Mouse (Mus musculus) forebrain, embryonic 14.5 days (tissue): ENCODE results near the gene Ung. TPM values are rescaled to one million over a fixed set of nuclear protein-coding genes. Genes with fewer than 3 reads are reported as not detected.

Source experiments
- ATAC-seq: fragments of 200-750 bp; cut with Nextera tagmentation; 2 replicates; pipeline ENCODE4 v1.8.0; 2017; ENCODE audit warnings: mild to moderate bottlenecking, moderate library complexity
- DNase-seq: peaks from one replicate; pipeline ENCODE4 v3.0.0-alpha.2; 2015; ENCODE audit warnings: low spot score
- H3K27ac ChIP-seq: fragments of 300-500 bp; sonication (generic); 2 replicates; pipeline ENCODE4 v1.5.1; 2014; ENCODE audit warnings: low read depth, mild to moderate bottlenecking, control low read depth, low read length, moderate library complexity
- H3K27me3 ChIP-seq: fragments of 300-500 bp; sonication (generic); replicated peaks from 2 replicates; pipeline ENCODE4 v1.6.1; 2014; ENCODE audit warnings: low read length, control low read depth, mixed read lengths; ENCODE audit not compliant: control insufficient read depth, insufficient read depth
- H3K36me3 ChIP-seq: fragments of 300-500 bp; sonication (generic); 2 replicates; pipeline ENCODE4 v1.6.1; 2014; ENCODE audit warnings: low read length, control low read depth; ENCODE audit not compliant: control insufficient read depth, insufficient read depth
- H3K4me1 ChIP-seq: fragments of 300-500 bp; sonication (generic); 2 replicates; pipeline ENCODE4 v1.6.1; 2014; ENCODE audit warnings: antibody characterized with exemption, low read length, control low read depth; ENCODE audit not compliant: control insufficient read depth, insufficient read depth
- H3K4me2 ChIP-seq: fragments of 300-500 bp; sonication (generic); 2 replicates; pipeline ENCODE4 v1.6.1; 2014; ENCODE audit warnings: mild to moderate bottlenecking, control low read depth, low read length
- H3K4me3 ChIP-seq: fragments of 300-500 bp; sonication (generic); 2 replicates; pipeline ENCODE4 v1.5.1; 2014; ENCODE audit warnings: low read depth, low read length, control low read depth
- H3K9ac ChIP-seq: fragments of 300-500 bp; sonication (generic); 2 replicates; pipeline ENCODE4 v1.6.1; 2014; ENCODE audit warnings: mild to moderate bottlenecking, low read length, control low read depth, moderate library complexity
- H3K9me3 ChIP-seq: fragments of 300-500 bp; sonication (generic); replicated peaks from 2 replicates; pipeline ENCODE4 v1.6.1; 2016; ENCODE audit warnings: low read length, control low read depth, mixed read lengths; ENCODE audit not compliant: control insufficient read depth
- WGBS: fragments of 180-500 bp; shearing (Covaris S2); extraction: QIAGEN DNeasy Blood & Tissue Kit; methylation state at CpG from one replicate; pipeline ENCODE4 v1.1.7; 2014; 5-methylcytosine and 5-hydroxymethylcytosine counted together
- polyA plus RNA-seq: library from polyadenylated mRNA; unstranded; fragments of >200 nt; fragmentation: Nextera tagmentation; extraction: Ambion mirVana; gene quantifications from 2 replicates; pipeline ENCODE4 v1.2.1, GENCODE M21; 2014

Ung gene
- polyA plus RNA-seq, 1 experiment from 2014 or later: 13.3 TPM

DNA sequence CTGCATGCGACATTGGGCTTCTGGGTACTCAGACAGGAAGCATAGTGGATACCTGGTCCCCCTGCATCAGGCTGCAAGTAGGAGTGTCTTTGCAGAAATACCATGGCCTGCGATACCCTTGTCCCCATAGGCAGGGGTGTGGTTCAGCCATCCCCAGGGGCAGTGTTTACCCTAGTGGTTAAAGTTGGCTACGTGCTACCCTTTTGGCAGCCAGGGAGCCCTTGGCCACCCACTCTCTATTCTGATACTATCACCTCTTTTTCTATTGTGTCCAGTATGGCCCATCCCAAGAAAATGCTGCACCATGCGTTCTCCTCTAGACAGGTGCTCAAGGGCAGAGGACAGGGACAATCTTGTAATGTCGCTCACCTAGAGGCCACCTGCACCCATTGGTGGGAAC, 24.6 kb downstream of the Ung start:
- 88% methylated on average over 5 of the region's 5 CpGs for WGBS
- H3K4me3 ChIP-seq: no peak overlapping the region
- no peak overlapping the region for H3K9ac ChIP-seq
- no peak overlapping the region for H3K27ac ChIP-seq
- no peak overlapping the region for H3K4me2 ChIP-seq
- H3K36me3 ChIP-seq: no peaks in the 10 kb centered on the region
- ATAC-seq (no peak), DNase-seq (no peak)
- H3K27me3 ChIP-seq: no peaks in the 10 kb centered on the region
- H3K4me1 ChIP-seq: no peaks in the 10 kb centered on the region
- H3K9me3 ChIP-seq: no peaks in the 10 kb centered on the region

DNA sequence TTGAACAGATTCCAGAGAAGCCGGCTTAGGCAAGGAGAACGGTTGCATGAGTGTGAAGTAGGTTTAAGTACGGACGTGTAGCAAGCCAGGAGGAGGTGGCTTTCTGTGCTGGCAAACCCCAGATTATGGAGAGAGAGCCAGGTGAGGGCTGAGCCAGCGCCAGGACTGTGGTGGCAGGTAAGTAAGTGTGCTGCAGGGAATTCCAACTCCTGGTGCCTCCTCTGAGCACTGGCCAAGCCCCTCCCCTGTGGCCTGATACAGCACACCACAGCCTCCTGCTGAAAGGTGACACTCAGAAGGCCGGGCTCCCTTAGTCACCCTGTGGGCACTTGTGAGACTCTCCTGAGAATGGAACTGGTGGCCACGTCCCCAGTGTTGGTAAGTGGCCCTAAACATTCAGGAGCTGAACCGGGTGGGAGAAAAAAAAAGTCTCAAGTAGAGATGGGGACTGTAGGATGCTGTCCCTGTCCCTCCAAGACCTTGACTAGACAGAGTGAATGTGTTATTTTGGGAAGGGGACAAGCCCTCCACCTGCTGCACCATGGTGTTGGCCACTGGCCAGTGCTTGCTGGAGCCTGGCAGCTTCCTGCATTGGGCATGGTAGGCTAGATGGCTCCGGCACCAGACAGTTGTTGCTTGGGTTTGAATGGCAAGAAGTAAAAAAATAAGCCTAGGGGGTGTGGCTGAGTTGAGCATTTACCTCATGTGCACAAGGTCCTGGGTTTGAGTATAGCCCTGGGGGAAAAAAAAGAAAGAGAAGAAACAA, 25.2 kb downstream of the Ung start:
- WGBS: 63% methylated on average over 9 of the region's 9 CpGs
- Histone ChIP-seq H3K4me1 (no peaks in the 10 kb centered on the region), H3K9me3 (no peaks in the 10 kb centered on the region), H3K27ac (no peak overlapping the region), H3K4me2 (no peak overlapping the region), H3K4me3 (no peak overlapping the region), H3K9ac (no peak overlapping the region), H3K27me3 (no peaks in the 10 kb centered on the region), H3K36me3 (no peaks in the 10 kb centered on the region)
- DNase-seq: no peak
- ATAC-seq: no peak

DNA sequence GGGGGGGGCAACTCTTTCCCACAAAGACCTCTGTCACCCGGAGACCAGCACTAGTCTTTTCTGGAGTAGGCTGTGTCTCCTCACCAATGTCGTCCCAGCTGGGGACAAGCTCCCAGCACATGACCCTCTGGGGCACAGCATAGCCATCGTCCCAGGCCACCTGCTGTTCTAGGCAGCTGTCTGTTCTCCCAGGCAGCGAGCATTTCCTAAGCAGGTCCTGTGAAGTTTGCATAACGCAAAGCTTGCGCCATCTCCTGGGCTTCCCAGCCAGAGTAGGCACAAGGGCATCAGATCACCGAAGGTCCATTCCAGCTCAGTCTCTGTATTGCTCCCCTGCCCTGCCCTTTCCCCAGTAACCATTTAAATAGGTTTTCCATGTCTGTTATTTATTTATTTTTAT, 27.1 kb downstream of the Ung start:
- no peak overlapping the region for H3K4me2 ChIP-seq
- no peak overlapping the region for H3K4me3 ChIP-seq
- no peaks in the 10 kb centered on the region for H3K27me3 ChIP-seq
- no peak overlapping the region for H3K9ac ChIP-seq
- ATAC-seq: no peak
- H3K36me3 ChIP-seq: no peaks in the 10 kb centered on the region
- WGBS: 55% methylated on average over 7 of the region's 7 CpGs
- H3K27ac ChIP-seq: no peak overlapping the region
- H3K4me1 ChIP-seq: no peaks in the 10 kb centered on the region
- no peaks in the 10 kb centered on the region for H3K9me3 ChIP-seq
- no peak for DNase-seq

DNA sequence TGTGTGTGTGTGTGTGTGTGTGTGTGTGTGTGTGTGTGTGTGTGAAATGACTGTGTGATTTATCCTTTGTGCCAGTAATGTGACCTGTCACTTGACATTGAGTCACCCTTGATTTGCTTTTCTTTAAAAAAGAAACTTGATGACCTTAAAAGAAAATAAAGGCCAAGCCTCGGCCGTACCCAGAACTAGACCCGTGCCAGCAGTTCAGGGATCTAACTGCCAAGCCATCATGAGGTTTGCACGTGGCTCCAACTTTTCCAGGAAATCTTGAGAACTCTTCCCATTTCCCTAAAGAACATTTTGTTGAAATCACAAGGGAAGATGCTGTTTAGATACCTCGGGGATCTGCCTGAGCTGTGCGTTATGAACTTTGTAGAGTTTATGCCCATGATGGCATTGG, 31.2 kb downstream of the Ung start:
- H3K4me3 ChIP-seq: no peak overlapping the region
- WGBS: 89% methylated on average over 6 of the region's 6 CpGs
- no peaks in the 10 kb centered on the region for H3K4me1 ChIP-seq
- no peak overlapping the region for H3K27ac ChIP-seq
- no peak overlapping the region for H3K9ac ChIP-seq
- no peaks in the 10 kb centered on the region for H3K27me3 ChIP-seq
- H3K4me2 ChIP-seq: no peak overlapping the region
- DNase-seq: no peak
- ATAC-seq: no peak
- H3K9me3 ChIP-seq: no peaks in the 10 kb centered on the region
- no peaks in the 10 kb centered on the region for H3K36me3 ChIP-seq

DNA sequence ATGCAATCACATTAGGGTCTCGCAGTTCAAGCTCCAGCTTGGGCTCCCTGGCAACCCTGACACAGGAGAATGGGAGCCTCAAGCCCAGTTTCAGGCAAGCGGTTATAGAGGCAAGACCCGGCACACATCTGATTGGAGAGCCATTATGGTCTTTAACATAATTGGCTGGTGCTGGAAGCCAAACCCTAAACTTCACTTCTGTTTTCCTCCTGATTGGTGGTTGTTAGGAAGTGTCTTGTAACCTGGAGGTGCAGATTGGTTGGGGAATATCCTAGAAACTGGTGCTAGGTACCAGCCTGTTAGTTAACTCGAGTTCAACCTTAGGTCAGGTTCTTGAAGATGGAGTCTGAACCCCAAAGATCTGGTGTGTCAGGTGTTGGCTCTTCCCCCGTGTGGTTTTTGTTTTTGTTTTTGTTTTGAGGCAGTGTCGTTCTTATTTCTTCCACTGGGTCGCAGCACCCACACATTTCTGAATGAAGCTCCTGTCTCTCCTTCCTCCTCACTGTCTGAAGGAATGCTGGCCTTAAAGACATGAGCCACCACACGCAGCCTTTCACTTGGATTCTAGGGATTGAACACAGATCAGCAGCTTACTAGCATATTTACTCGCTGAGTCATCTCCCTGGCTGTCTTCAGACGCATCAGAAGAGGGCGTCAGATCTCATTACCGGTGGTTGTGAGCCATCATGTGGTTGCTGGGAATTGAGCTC, 32.1 kb downstream of the Ung start:
- Histone ChIP-seq H3K27me3 (no peaks in the 10 kb centered on the region), H3K4me2 (no peak overlapping the region), H3K9ac (no peak overlapping the region), H3K9me3 (no peaks in the 10 kb centered on the region), H3K27ac (no peak overlapping the region), H3K4me3 (no peak overlapping the region), H3K4me1 (no peaks in the 10 kb centered on the region), H3K36me3 (no peaks in the 10 kb centered on the region)
- WGBS: 59% methylated on average over 12 of the region's 12 CpGs
- no peak for DNase-seq
- ATAC-seq: no peak

DNA sequence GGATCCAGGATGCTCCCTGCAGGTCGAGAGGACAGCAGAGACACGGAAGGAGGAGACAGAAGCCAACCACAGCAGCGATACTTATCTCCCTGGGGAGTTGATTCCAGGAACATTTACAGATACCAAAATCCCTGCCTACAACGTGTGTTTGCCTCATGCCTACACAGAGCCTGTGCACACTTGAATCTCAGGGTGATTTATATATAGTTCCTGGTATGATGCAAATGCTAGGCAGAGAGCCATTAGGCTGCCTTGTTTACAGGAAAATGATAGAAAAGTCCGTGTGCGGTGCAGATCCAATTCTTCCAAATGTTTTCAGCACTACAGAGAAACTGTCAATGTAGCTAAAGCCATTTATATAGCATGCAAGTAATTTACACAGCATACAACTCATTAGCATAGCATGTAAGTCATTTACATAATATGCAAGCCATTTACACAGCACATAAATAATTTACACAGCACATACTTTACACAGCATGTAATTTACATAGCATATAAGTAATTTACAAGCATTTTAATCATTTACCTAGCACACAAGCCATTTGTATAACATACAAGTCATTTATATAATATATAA, 33.0 kb downstream of the Ung start:
- H3K27me3 ChIP-seq: no peaks in the 10 kb centered on the region
- H3K4me3 ChIP-seq: no peak overlapping the region
- ATAC-seq: no peak
- H3K4me2 ChIP-seq: no peak overlapping the region
- no peaks in the 10 kb centered on the region for H3K4me1 ChIP-seq
- WGBS: 78% methylated on average over 6 of the region's 6 CpGs
- no peaks in the 10 kb centered on the region for H3K36me3 ChIP-seq
- H3K9me3 ChIP-seq: no peaks in the 10 kb centered on the region
- no peak overlapping the region for H3K27ac ChIP-seq
- DNase-seq: peak; percentile 3
- H3K9ac ChIP-seq: no peak overlapping the region

DNA sequence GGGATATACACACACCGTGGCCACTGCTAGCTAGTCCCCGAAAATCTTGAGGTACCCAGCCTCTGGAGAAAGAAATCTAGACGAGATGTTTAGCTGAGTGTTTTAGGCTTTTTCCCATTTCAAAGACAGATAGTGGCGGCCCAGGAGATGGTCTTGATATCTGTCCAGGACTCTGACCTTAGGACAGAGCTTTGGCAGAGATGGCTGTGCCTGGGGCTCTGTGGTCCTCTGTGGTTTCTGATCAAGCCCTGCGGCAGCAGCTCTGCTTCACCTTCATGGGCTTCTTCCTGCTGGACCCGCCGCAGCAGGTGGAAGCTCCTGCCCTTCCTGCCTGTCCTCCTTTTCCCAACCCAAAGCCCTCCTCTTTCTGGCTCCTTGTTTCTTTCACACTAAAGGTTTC, 40.2 kb downstream of the Ung start:
- no peak for DNase-seq
- Histone ChIP-seq H3K27ac (no peak overlapping the region), H3K36me3 (no peaks in the 10 kb centered on the region), H3K4me1 (no peaks in the 10 kb centered on the region), H3K9ac (no peak overlapping the region), H3K4me2 (no peak overlapping the region), H3K4me3 (no peak overlapping the region), H3K27me3 (peaks cover under 1% of the 10 kb centered on the region; the same call in 1 of the 2 replicates), H3K9me3 (no peaks in the 10 kb centered on the region)
- ATAC-seq: no peak
- 83% methylated on average over 7 of the region's 7 CpGs for WGBS

DNA sequence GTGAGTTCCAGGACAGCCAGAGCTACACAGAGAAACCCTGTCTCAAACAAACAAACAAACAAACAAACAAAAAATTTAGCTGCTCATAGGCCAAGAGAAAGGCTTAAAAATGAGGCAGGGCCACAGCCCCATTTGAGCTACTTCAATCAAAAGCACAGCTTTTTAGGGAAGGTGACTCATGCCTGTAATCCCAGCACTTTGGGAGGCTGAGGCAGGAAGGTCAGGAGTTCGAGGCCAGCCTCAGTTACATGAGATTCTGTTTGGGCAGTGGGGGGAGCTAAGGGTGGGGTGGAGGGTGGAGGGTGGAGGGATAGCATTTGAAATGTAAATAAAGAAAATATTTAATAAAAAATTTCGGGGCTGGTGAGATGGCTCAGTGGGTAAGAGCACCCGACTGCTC, 42.8 kb downstream of the Ung start:
- ATAC-seq (no peak), DNase-seq (no peak)
- no peak overlapping the region for H3K4me3 ChIP-seq
- H3K9ac ChIP-seq: no peak overlapping the region
- no peak overlapping the region for H3K27ac ChIP-seq
- H3K9me3 ChIP-seq: no peaks in the 10 kb centered on the region
- peaks cover 2% of the 10 kb centered on the region; the same call in 1 of the 2 replicates for H3K4me1 ChIP-seq
- WGBS: 81% methylated on average over 3 of the region's 3 CpGs
- no peak overlapping the region for H3K4me2 ChIP-seq
- H3K36me3 ChIP-seq: no peaks in the 10 kb centered on the region
- H3K27me3 ChIP-seq: peaks cover 6% of the 10 kb centered on the region; the same call in 1 of the 2 replicates

DNA sequence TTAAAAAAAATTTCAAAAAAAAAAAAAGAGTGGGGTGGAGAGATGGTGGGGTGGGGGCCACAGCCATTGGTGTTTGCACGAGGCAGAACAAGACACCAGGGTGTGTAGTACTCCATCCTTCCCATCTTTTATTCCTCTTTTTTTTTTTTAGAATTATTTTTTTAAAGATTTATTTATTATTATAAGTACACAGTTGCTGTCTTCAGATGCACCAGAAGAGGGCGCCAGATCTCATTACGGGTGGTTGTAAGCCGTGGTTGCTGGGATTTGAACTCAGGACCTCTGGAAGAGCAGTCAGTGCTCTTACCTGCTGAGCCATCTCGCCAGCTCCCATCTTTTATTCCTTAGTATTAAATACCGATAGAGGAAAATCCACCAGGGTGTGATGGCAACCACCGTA, 43.3 kb downstream of the Ung start:
- H3K4me1 ChIP-seq: peaks cover 2% of the 10 kb centered on the region; the same call in 1 of the 2 replicates
- no peak overlapping the region for H3K4me3 ChIP-seq
- 79% methylated on average over 7 of the region's 7 CpGs for WGBS
- H3K4me2 ChIP-seq: no peak overlapping the region
- H3K27me3 ChIP-seq: peaks cover 6% of the 10 kb centered on the region; the same call in 1 of the 2 replicates
- DNase-seq (no peak), ATAC-seq (no peak)
- no peak overlapping the region for H3K9ac ChIP-seq
- no peaks in the 10 kb centered on the region for H3K36me3 ChIP-seq
- no peak overlapping the region for H3K27ac ChIP-seq
- no peaks in the 10 kb centered on the region for H3K9me3 ChIP-seq
